Mouse (Mus musculus) leukemia stem cell, adult 10-12 weeks (primary cell): ENCODE data around the gene Slc7a11. TPM values are rescaled to one million over a fixed set of nuclear protein-coding genes. Genes with fewer than 3 reads are reported as not detected.

Experiments
- polyA plus RNA-seq: library from polyadenylated mRNA; stranded (reverse); fragments of >175 nt; gene quantifications from 2 replicates; pipeline ENCODE4 v1.2.3, GENCODE M21; 2012; ENCODE audit warnings: low replicate concordance

Gene Slc7a11
- polyA plus RNA-seq = 0.18 and 0.29 TPM in 2 replicates

DNA sequence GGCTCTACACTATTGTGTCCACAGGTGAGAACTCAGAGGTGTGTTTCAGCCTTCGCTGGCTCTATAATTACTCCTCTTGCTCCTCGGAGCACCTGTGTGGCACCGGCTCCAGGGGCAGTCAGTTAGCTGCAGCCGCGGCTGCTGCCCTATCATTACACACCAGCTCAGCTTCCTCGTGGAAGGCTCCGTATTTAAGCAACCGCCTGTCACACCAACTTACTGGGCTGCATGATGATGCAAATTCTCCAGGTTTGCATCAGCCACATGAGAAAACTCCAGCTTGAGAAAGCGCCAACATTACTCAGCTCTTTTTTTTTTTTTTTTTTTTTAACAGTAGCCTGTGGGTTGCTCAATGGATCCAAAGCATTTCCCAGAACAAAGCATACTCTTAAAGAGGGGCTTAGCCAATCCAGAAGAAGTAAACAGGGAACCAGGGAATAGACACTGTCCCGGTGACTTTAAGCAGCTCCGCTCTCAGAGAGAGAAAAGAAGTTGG is at the start of gene Slc7a11:
Slc7a11 (minus strand) TSS at position 194 of the 496 bp plus-strand sequence.

